Mouse (Mus musculus): ENCODE data around the gene Polr3e. TPM values are rescaled to one million over a fixed set of nuclear protein-coding genes. Genes with fewer than 3 reads are reported as not detected.

Polr3e gene
- total RNA-seq, 1 experiment = 44.4 TPM

DNA sequence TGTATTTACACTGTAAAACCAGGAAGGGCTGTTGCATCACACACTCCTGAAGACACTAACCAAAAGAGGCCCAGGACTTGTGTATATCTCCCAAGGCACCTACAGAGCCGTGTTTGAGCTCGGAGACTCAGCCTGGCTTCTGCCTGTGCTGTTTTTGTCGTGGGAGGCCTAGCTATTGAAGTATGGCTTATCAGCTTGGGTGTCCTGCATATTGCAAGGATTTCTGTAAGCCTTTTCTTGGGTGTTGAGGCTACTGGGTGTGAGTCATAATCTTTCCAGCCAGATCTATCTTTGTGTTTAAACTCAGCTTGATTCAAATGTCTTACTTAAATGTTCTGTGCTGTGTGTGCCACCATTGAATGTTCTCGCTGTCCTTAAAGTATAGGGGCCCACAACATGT, 19.0 kb downstream of the Polr3e start:
- DNase-seq (ENCODE audit: low read depth, low spot score) = no peak
- Histone ChIP-seq H3K4me3 (ENCODE audit: insufficient read depth in 1 of 2, low read depth in 1 of 2, low read length in 2 of 2, poor library complexity in 1 of 2, severe bottlenecking in 1 of 2) (no peak overlapping the region), H3K4me1 (ENCODE audit: control insufficient read depth in 2 of 2, insufficient read depth in 2 of 2, low read length in 2 of 2, poor library complexity in 1 of 2) (peaks cover 0 to 9% of the 10 kb centered on the region in 2 experiments; a peak in 2 of 4 replicates), H3K27ac (ENCODE audit: insufficient read depth, low read depth, low read length, poor library complexity, severe bottlenecking) (no peak overlapping the region), H3K9me3 (ENCODE audit: control insufficient read depth, insufficient read depth, low read depth, low read length) (no peaks in the 10 kb centered on the region), H3K36me3 (ENCODE audit: control insufficient read depth, insufficient read depth, low read length, poor library complexity, severe bottlenecking) (peaks cover 79% of the 10 kb centered on the region), H3K9ac (ENCODE audit: insufficient read depth, low read depth, low read length, poor library complexity, severe bottlenecking) (no peak overlapping the region)
- in situ Hi-C loops (cut with MboI; ENCODE audit: low sequenced_read_pairs in 2 of 2, unreplicated experiment in 2 of 2) = no loop called here
- no peak for TF ChIP-seq CHD2 (IDR thresholded peaks at IDR 0.05; ENCODE audit: low read depth, low read length)
- no peak for TF ChIP-seq ZNF384 (IDR thresholded peaks at IDR 0.05; ENCODE audit: low read depth, low read length)
- TF ChIP-seq MAFK (IDR thresholded peaks at IDR 0.05; ENCODE audit: insufficient read depth, low read depth, low read length) = no peak
- no peak for TF ChIP-seq HCFC1 (IDR thresholded peaks at IDR 0.05; ENCODE audit: borderline replicate concordance, insufficient read depth, low read length)
- no peak for TF ChIP-seq ZC3H11A (IDR thresholded peaks at IDR 0.05; ENCODE audit: borderline replicate concordance, low read depth, low read length)

DNA sequence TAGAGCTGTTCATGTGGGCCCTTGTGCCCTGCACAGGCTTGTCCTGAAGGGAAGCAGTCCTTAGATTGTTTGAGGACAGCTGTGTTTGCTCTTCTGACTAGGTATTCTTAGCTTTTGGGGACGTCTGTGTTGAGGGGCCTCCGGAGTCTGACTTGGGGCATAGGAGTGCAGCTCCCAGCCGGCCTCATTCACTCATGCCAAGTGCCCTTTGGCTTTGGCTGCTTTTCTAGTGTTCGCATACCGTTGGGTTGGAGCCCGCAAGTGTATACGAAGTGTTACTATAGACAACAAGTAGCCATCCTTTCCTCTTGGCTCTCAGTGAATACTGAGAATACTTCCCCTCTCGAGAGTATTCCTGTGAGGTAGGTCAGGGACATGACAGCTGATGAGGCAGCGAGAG, 20.7 kb downstream of the Polr3e start:
- Histone ChIP-seq H3K9ac (ENCODE audit: insufficient read depth, low read depth, low read length, poor library complexity, severe bottlenecking) (no peak overlapping the region), H3K9me3 (ENCODE audit: control insufficient read depth, insufficient read depth, low read depth, low read length) (no peaks in the 10 kb centered on the region), H3K36me3 (ENCODE audit: control insufficient read depth, insufficient read depth, low read length, poor library complexity, severe bottlenecking) (peaks cover 81% of the 10 kb centered on the region), H3K4me1 (ENCODE audit: control insufficient read depth in 2 of 2, insufficient read depth in 2 of 2, low read length in 2 of 2, poor library complexity in 1 of 2) (peaks cover 0 to 7% of the 10 kb centered on the region in 2 experiments; a peak in 1 of 4 replicates), H3K4me3 (ENCODE audit: insufficient read depth in 1 of 2, low read depth in 1 of 2, low read length in 2 of 2, poor library complexity in 1 of 2, severe bottlenecking in 1 of 2) (no peak overlapping the region), H3K27ac (ENCODE audit: insufficient read depth, low read depth, low read length, poor library complexity, severe bottlenecking) (no peak overlapping the region)
- in situ Hi-C loops (cut with MboI; ENCODE audit: low sequenced_read_pairs in 2 of 2, unreplicated experiment in 2 of 2) = no loop called here
- TF ChIP-seq MAFK (IDR thresholded peaks at IDR 0.05; ENCODE audit: insufficient read depth, low read depth, low read length) = no peak
- TF ChIP-seq CHD2 (IDR thresholded peaks at IDR 0.05; ENCODE audit: low read depth, low read length) = no peak
- no peak for TF ChIP-seq HCFC1 (IDR thresholded peaks at IDR 0.05; ENCODE audit: borderline replicate concordance, insufficient read depth, low read length)
- no peak for TF ChIP-seq ZC3H11A (IDR thresholded peaks at IDR 0.05; ENCODE audit: borderline replicate concordance, low read depth, low read length)
- no peak for TF ChIP-seq ZNF384 (IDR thresholded peaks at IDR 0.05; ENCODE audit: low read depth, low read length)
- DNase-seq (ENCODE audit: low read depth, low spot score) = no peak

DNA sequence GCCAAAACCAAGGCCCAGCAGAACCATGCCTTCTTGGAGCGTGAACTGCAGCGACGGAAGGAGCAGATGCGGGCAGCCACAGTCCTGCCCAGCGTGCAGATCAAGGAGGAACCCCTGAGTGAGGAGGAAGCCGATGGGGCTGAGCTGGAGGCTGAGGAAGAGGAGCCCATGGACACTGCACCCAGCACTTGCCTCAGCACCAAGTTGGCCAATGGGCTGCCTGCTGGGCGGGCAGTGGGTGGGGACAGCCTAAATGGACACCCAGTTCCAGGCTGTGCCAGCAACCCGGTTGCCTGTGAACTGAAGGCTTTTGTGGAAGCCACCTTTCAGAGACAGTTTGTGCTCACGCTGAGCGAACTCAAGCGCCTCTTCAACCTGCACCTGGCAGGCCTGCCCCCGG, 22.8 kb downstream of the Polr3e start:
- no peak overlapping the region for H3K4me3 ChIP-seq (ENCODE audit: insufficient read depth in 1 of 2, low read depth in 1 of 2, low read length in 2 of 2, poor library complexity in 1 of 2, severe bottlenecking in 1 of 2)
- DNase-seq (ENCODE audit: low read depth, low spot score) = no peak
- no peaks in the 10 kb centered on the region for H3K9me3 ChIP-seq (ENCODE audit: control insufficient read depth, insufficient read depth, low read depth, low read length)
- no peak overlapping the region for H3K9ac ChIP-seq (ENCODE audit: insufficient read depth, low read depth, low read length, poor library complexity, severe bottlenecking)
- H3K4me1 ChIP-seq (ENCODE audit: control insufficient read depth in 2 of 2, insufficient read depth in 2 of 2, low read length in 2 of 2, poor library complexity in 1 of 2) = peaks cover 0 to 3% of the 10 kb centered on the region in 2 experiments; a peak in 1 of 4 replicates
- H3K36me3 ChIP-seq (ENCODE audit: control insufficient read depth, insufficient read depth, low read length, poor library complexity, severe bottlenecking) = peaks cover 78% of the 10 kb centered on the region
- no peak overlapping the region for H3K27ac ChIP-seq (ENCODE audit: insufficient read depth, low read depth, low read length, poor library complexity, severe bottlenecking)
- in situ Hi-C loops (cut with MboI; ENCODE audit: low sequenced_read_pairs in 2 of 2, unreplicated experiment in 2 of 2) = no loop called here
- TF ChIP-seq MAFK (IDR thresholded peaks at IDR 0.05; ENCODE audit: insufficient read depth, low read depth, low read length) (no peak), HCFC1 (IDR thresholded peaks at IDR 0.05; ENCODE audit: borderline replicate concordance, insufficient read depth, low read length) (no peak), ZC3H11A (IDR thresholded peaks at IDR 0.05; ENCODE audit: borderline replicate concordance, low read depth, low read length) (no peak), ZNF384 (IDR thresholded peaks at IDR 0.05; ENCODE audit: low read depth, low read length) (no peak), CHD2 (IDR thresholded peaks at IDR 0.05; ENCODE audit: low read depth, low read length) (no peak)

DNA sequence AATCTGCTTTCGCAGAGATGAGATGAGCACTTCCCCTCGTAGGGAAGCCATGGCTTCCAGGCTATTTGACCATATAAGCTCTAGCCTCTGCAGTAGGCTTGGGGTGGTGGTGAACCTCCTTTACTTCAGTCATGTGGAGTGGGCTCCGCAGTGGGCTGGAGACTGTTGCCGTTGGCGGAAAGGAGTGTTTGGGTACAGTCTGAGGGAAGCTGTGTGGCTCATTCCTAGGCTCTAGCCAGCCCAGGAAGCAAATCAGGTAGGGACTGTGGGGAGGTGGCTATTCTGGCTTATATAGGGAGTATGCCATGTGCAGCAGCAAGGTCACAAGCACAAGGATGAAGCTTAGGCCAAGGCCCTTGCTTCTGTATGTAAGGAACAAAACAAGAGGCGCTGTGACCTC, 23.7 kb downstream of the Polr3e start:
- no peak overlapping the region for H3K4me3 ChIP-seq (ENCODE audit: insufficient read depth in 1 of 2, low read depth in 1 of 2, low read length in 2 of 2, poor library complexity in 1 of 2, severe bottlenecking in 1 of 2)
- TF ChIP-seq ZNF384 (IDR thresholded peaks at IDR 0.05; ENCODE audit: low read depth, low read length) = no peak
- no peak for TF ChIP-seq ZC3H11A (IDR thresholded peaks at IDR 0.05; ENCODE audit: borderline replicate concordance, low read depth, low read length)
- no peak for TF ChIP-seq HCFC1 (IDR thresholded peaks at IDR 0.05; ENCODE audit: borderline replicate concordance, insufficient read depth, low read length)
- no peak for TF ChIP-seq MAFK (IDR thresholded peaks at IDR 0.05; ENCODE audit: insufficient read depth, low read depth, low read length)
- TF ChIP-seq CHD2 (IDR thresholded peaks at IDR 0.05; ENCODE audit: low read depth, low read length) = no peak
- no peaks in the 10 kb centered on the region for H3K9me3 ChIP-seq (ENCODE audit: control insufficient read depth, insufficient read depth, low read depth, low read length)
- H3K9ac ChIP-seq (ENCODE audit: insufficient read depth, low read depth, low read length, poor library complexity, severe bottlenecking) = no peak overlapping the region
- peaks cover 75% of the 10 kb centered on the region for H3K36me3 ChIP-seq (ENCODE audit: control insufficient read depth, insufficient read depth, low read length, poor library complexity, severe bottlenecking)
- no peak for DNase-seq (ENCODE audit: low read depth, low spot score)
- in situ Hi-C loops (cut with MboI; ENCODE audit: low sequenced_read_pairs in 2 of 2, unreplicated experiment in 2 of 2) = no loop called here
- H3K27ac ChIP-seq (ENCODE audit: insufficient read depth, low read depth, low read length, poor library complexity, severe bottlenecking) = no peak overlapping the region
- H3K4me1 ChIP-seq (ENCODE audit: control insufficient read depth in 2 of 2, insufficient read depth in 2 of 2, low read length in 2 of 2, poor library complexity in 1 of 2) = peaks cover 0 to 3% of the 10 kb centered on the region in 2 experiments; a peak in 1 of 4 replicates

DNA sequence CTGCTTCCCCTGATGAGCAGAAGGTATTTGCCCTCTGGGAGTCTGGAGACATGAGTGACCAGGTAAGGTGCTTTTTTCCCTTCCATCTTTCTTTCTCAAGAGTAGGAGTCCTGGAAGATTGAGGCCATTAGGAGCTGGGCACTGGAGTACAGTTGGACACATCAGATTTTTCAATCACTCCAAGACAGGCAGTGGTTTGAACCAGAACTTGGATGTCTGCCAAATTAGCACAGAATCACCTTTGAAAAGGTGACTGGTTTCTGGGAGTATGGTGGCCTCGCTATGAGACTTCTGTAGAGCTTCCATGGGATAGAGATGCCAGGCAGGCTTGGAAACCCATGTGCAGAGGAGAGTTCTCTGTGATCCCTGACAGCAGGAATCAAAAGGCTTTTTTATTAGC, 25.0 kb downstream of the Polr3e start:
- Histone ChIP-seq H3K4me3 (ENCODE audit: insufficient read depth in 1 of 2, low read depth in 1 of 2, low read length in 2 of 2, poor library complexity in 1 of 2, severe bottlenecking in 1 of 2) (no peak overlapping the region), H3K27ac (ENCODE audit: insufficient read depth, low read depth, low read length, poor library complexity, severe bottlenecking) (no peak overlapping the region), H3K9ac (ENCODE audit: insufficient read depth, low read depth, low read length, poor library complexity, severe bottlenecking) (no peak overlapping the region), H3K4me1 (ENCODE audit: control insufficient read depth in 2 of 2, insufficient read depth in 2 of 2, low read length in 2 of 2, poor library complexity in 1 of 2) (peaks cover 0 to 3% of the 10 kb centered on the region in 2 experiments; a peak in 1 of 4 replicates), H3K36me3 (ENCODE audit: control insufficient read depth, insufficient read depth, low read length, poor library complexity, severe bottlenecking) (peaks cover 67% of the 10 kb centered on the region), H3K9me3 (ENCODE audit: control insufficient read depth, insufficient read depth, low read depth, low read length) (no peaks in the 10 kb centered on the region)
- in situ Hi-C loops (cut with MboI; ENCODE audit: low sequenced_read_pairs in 2 of 2, unreplicated experiment in 2 of 2) = no loop called here
- TF ChIP-seq HCFC1 (IDR thresholded peaks at IDR 0.05; ENCODE audit: borderline replicate concordance, insufficient read depth, low read length) (no peak), ZC3H11A (IDR thresholded peaks at IDR 0.05; ENCODE audit: borderline replicate concordance, low read depth, low read length) (no peak), CHD2 (IDR thresholded peaks at IDR 0.05; ENCODE audit: low read depth, low read length) (no peak), ZNF384 (IDR thresholded peaks at IDR 0.05; ENCODE audit: low read depth, low read length) (no peak)
- no peak for DNase-seq (ENCODE audit: low read depth, low spot score)

Data from ES-E14 (cell line).